Mouse (Mus musculus): ENCODE measurements around the gene Sdhaf1.

- TF ChIP-seq CTCF (IDR thresholded peaks at IDR 0.05; ENCODE audit: insufficient read depth, low read length) (no peak), POLR2A (IDR thresholded peaks at IDR 0.05; ENCODE audit: borderline replicate concordance, extremely low read depth, low read depth, low read length) (no peak)
These were observed 43.8 kb upstream of the Sdhaf1 start for GRCm38 (mm10) chr7:30367466-30367865.
